Mouse (Mus musculus) G1E (cell line): Measurements from ENCODE around the gene Dytn.

Experiments
- CTCF ChIP-seq: IDR thresholded peaks from 2 replicates; pipeline ENCODE4 v1.5.1; 2012; ENCODE audit warnings: low read depth, low read length, inconsistent platforms, mixed read lengths
- GATA1 ChIP-seq: IDR thresholded peaks from 2 replicates; pipeline ENCODE4 v1.6.1; 2012; ENCODE audit warnings: borderline replicate concordance, low read length, inconsistent platforms, mixed read lengths
- TAL1 ChIP-seq: conservative IDR thresholded peaks from 2 replicates; pipeline ENCODE4 v1.6.1; 2012; ENCODE audit warnings: low read depth, low read length, inconsistent platforms, mixed read lengths

DNA sequence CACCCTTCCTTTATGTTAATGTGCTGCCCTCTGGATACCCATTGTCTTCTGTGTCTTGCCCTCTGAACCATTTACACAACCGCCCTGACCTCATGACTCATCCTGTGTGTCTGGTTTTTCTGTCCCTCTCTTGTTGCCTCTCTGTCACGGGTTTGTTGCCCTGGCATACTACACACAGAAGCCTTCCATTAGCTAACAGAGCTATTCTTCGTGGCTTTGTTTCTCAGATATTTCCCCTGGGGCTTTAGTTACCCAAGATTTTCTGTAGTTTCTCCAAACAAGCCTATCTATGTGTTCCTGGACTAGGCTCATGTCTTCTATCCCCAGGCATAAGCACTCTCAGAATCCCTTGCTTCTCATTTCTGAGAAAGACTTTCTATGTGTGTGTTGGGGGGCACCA is 22.1 kb upstream of the Dytn start:
- TF ChIP-seq CTCF (no peak), GATA1 (no peak), TAL1 (no peak)
